Mouse (Mus musculus): ENCODE results near the gene Calm2.

Calm2 gene

GRCm38 (mm10) chr17:87387068-87387467 lies 59.7 kb downstream of the Calm2 start:
- peak; percentile 57 for DNase-seq

GRCm38 (mm10) chr17:87385835-87386234 lies 60.9 kb downstream of the Calm2 start:
- DNase-seq = no peak

Measured in lung, postnatal 10 days (tissue).